Mouse (Mus musculus) erythroblast, embryonic 14.5 days (primary cell): ENCODE data around the gene Gm45623.

Experiments
- GATA1 ChIP-seq: IDR thresholded peaks from 2 replicates; pipeline ENCODE4 v1.6.1; 2012; ENCODE audit warnings: low read length, inconsistent platforms, mixed read lengths
- TAL1 ChIP-seq: IDR thresholded peaks from 3 replicates; pipeline ENCODE4 v1.6.1; 2012; ENCODE audit warnings: low read length, inconsistent platforms, mixed read lengths

- TF ChIP-seq TAL1 (no peak), GATA1 (no peak)
These were observed 16.5 kb upstream of the Gm45623 start for GRCm38 (mm10) chr13:56770136-56770578.
